Mouse (Mus musculus) v-Abl transformed pro-B cells (cell line): Measurements from ENCODE around the gene Gm28043.

Experiments used
- in situ Hi-C, 2 experiments: fragments of 400-800 bp; cut with MboI; formaldehyde crosslinking; loops; one replicate each; pipeline ENCODE4 v1.15.1; 2025; ENCODE audit not compliant: unreplicated experiment in 2 of 2

Gene Gm28043

GRCm38 (mm10) chr17:29673325-29673724 lies 58.6 kb downstream of the Gm28043 start:
- in situ Hi-C loops = no loop called here

GRCm38 (mm10) chr17:29678526-29678925 lies 63.9 kb downstream of the Gm28043 start:
- in situ Hi-C loops = no loop called here

DNA sequence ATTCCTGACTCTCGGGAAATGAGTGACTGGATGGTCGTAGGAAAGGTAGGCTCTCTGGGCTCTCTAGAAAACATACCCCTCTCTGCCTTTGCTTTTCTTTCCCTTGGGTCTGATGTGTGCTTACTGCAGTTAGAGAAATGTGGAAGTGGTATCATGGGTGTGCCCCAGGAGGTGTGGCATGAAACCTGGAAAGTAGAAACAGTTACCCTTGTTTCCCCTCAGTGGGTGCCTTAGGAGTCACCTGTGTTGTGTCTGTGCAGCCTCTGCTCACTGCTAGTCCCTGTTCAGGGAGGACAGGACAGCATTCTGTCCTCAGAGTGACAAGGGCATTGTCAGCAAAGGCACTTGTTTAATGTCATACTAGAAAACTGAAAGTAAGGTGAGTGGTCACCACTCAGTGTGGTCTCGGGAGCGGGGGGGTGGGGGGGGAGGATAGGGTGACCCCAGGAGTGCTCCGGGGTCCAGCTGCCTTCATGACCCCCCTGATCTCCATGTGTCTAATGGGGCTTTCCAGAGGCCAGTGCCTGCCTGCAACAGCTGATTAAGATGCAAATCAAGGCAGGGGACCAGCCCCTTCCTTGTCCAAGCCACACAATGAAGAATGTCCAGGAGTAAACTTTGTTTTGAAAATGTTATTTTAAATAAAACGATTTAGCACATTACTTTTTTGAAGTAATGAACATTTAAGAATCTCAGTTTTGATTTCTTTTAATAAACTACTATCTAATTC lies 64.5 kb downstream of the Gm28043 start:
- in situ Hi-C loops = no loop called here

DNA sequence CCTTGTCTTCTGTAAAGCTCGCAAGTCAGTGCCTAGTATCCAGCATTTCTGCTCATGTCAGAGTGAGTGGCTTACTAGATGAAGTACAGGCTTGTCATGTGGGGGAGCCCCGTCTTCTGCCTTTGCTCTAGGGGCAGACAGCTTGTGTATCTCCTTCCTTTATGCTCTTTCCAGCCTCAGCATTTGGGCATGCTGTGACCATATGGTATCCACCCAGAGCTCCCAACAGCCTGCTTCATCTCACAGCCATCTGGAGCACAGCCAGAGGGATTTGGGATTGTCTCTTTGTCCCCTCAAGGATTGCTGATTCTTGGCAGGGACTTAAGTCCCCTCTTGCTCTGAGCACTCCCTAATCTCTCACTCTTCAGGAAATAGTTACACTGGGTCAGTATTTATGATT lies 65.5 kb downstream of the Gm28043 start:
- in situ Hi-C loops = no loop called here

DNA sequence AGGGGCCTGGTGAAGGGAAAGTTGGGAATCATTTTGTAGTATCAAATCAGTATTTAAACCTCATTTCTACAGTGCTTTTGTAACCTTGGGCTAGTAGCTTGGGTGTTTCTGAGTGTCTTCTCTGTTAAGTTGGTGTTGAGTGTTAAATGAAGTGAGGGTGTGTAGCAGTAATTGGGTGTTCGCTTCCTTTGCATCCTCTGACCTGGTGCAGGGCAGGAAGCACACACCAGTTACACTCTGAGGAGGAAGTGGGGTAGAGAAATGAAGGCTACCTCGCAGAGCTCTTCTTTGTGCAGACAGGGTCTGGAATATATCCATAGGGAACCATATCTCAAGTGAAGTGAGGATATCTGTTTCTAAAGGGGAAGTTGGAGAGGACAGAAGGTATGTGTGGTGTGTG lies 66.2 kb downstream of the Gm28043 start:
- in situ Hi-C loops = no loop called here

DNA sequence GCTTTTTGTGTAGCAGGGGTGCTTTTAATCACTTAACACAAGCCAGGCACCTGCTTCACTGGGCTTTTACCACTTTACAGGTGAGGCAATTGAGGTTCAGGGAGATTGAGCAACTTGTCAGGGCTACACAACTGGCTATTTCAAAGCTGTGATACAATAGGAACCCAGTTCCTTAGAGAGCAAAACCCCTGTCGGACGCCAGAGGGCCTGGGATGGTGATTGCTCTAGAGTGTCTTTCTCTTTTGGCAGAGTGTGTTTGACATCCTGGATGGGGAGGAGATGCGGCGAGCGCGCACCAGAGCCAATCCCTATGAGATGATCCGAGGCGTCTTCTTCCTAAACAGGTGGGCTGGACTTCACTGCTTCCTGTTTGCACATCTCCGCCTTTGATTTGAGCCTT lies 67.0 kb downstream of the Gm28043 start:
- in situ Hi-C loops = no loop called here

DNA sequence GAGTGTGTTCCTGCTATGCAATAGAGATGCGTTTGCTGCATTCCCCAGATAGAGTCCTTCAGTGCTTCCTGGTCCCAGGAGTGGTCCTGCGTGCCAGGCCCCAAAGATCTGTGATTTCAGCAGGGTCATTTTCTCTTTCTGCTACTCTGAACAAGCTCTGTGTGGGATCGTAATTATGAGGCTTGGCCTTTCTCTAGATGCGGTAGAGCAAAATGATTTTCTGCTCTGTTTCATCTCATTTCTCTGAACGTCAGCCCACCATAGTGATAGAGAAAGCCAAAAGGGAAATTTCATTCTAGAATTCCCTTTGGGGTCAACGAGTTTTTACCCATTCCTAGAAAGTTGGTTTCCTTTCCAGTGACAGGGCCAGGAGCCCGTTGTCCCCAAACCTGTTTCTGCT lies 67.6 kb downstream of the Gm28043 start:
- in situ Hi-C loops = no loop called here

DNA sequence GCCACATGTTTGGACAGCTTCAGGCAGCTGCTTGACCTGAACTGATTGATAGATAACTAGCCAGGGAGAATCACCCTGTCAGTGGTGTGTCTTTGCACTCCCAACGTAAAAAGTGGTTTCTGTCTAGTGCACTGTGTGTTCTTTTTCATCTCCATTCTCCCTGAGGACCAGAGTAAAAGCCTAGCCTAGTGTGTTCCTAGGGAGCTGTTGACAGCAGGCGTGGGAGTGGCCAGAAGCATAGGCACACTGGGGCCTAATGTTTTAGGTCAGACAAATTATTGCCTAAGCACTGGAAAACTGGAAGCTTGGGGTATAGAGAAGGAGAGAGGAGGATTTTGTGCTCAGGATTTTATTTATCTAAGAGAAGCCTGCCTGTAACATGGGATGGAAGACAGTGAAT lies 68.5 kb downstream of the Gm28043 start:
- in situ Hi-C loops = no loop called here

GRCm38 (mm10) chr17:29684275-29684674 lies 69.6 kb downstream of the Gm28043 start:
- in situ Hi-C loops = no loop called here

DNA sequence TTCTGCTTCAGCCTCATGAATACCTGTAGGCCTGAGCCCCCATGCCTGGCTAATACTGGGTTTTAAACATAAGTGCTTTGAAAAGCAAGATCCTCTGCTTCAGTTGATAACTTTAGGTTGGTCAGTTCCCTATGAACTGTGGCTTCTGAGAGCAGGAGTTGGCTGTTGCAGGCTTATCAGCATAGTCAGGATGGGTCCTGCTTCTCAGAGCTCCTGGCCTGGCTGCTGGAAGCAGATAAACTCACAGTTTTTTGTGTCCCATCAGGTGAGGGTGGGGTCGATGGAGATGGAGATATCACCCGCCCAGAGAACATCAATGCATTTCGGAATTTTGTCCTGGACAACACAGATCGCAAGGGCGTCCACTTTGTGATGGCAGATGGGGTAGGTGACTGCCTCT lies 72.1 kb downstream of the Gm28043 start:
- in situ Hi-C loops = no loop called here

DNA sequence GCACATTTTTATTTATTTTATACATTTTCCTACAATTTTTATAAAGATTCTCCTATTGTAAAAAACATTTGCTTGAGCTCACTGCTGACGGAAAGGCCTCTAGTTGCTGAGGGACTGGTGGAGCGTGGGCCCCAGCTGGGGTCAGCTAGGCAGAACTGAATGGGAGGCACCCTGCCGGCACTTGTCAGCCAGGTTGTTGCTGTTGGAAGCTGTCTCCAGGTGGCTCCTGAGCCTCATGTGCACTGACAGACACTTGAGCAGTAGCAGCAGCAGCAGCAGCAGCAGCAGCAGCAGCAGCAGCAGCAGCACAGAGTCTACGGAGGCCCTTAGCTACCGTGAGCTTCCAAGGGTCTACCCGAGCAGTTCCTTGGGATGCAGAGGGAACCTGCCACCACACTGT lies 72.7 kb downstream of the Gm28043 start:
- in situ Hi-C loops = no loop called here

- in situ Hi-C loops = no loop called here
Measured at GRCm38 (mm10) chr17:29688610-29689009, 73.9 kb downstream of the Gm28043 start.

- in situ Hi-C loops = no loop called here
Measured at GRCm38 (mm10) chr17:29690257-29690656, 75.6 kb downstream of the Gm28043 start.

DNA sequence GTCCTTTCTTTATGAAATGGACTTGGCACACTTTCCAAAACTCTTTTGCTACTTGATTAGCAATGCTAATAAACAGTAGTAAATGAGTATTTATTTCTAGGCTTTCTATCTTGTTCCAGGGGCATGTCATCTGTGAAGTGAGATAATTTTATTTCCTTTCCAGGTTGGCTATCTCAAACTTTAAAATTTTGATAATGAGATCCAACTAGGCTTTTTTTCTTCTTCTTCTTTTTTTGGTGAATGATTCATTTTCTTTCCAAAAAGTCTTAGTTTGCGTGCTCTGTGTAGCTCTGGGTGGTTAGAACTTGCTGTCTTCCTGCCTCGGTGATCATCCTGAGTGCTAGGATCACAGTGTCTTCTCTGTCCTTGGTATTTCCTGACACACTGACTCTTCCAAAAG lies 78.2 kb downstream of the Gm28043 start:
- in situ Hi-C loops = no loop called here

GRCm38 (mm10) chr17:29693571-29693970 lies 78.9 kb downstream of the Gm28043 start:
- in situ Hi-C loops = no loop called here

DNA sequence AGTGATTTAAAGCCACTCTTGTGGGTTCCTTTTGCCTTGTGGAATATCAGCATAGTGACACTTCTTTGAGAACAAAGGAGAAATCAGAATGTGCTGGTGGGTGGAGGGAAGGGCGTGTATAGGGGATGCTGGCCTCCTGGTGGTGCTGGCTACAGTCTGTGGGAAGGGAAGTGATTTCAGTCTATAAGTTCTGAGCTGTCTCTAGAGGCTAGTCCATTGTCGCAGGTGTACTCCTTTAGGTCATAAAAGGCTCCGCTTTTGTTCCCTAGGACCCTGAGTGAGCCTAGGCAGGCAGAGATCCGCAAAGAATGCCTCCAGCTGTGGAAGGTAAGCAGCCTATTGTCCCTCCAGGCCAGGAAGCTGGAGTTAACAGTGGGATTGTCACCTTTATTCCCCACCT lies 79.8 kb downstream of the Gm28043 start:
- in situ Hi-C loops = no loop called here

GRCm38 (mm10) chr17:29696940-29697339 lies 82.3 kb downstream of the Gm28043 start:
- in situ Hi-C loops = no loop called here

GRCm38 (mm10) chr17:29698421-29698820 lies 83.7 kb downstream of the Gm28043 start:
- in situ Hi-C loops = no loop called here

DNA sequence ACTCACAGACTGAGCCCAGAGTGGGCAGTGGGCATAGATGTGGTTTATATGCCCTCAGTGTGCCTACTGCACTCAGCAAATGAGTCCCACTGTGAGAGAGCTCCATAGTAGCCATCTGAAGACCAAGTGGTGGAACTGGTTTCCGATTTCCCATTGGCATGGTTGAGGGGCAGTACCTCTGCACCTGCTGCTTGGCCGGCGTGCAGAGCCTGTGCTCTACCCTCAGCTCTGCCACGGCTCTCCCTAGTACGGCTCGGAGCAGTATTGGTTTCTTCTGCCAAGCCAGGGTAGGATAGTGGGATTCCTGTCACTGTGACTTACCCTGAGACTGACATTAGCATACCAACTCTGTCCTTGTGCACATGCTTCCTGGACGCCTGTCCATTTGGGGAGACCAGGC lies 85.9 kb downstream of the Gm28043 start:
- in situ Hi-C loops = loop anchor here in 1 of 2 experiments (5.0 kb wide), 1 partner anchor 182 kb away; no protein-coding TSS in a partner anchor

DNA sequence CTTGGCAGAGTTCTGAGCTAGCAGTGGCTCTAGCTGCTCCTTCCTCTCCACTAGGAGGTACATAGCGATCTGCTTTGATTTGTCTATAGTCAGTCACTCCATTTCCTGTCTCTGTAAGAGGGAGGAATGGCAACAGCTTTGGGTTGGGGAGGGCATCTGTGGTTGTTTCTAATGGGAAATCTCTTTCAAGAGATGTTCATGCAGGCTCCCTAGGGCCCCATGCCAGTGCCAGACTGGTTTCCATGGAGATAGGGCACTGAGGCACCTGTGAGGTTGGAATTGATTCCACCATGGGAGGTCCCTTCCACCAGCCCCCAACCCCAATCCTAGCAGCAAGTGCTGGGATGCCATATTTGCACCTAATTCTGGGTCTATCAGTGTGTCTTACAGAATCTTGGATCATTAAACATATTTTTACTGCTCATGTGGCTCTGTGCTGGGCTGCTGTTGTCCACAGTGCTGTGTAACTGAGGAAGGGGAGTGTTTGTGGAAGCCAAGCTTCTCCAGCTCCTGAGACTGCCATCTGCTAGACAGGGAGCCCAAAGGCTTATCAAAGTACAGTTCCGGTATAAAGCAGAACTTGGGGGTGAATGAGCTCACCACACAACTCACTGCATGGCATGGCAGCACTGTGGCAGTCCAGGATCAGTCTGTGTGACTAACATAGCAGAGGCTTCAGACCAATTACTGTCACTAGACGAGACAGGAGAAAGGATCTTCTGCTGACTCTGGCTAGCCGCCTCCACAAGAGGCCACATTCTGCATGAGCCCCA lies 88.4 kb downstream of the Gm28043 start:
- in situ Hi-C loops = loop anchor here in 1 of 2 experiments (5.0 kb wide), 1 partner anchor 179 kb away; no protein-coding TSS in a partner anchor

- in situ Hi-C loops = loop anchor here (5.0 kb wide), 1 partner anchor 178 kb away; no protein-coding TSS in a partner anchor
Measured at GRCm38 (mm10) chr17:29704781-29705180, 90.1 kb downstream of the Gm28043 start.

- in situ Hi-C loops = loop anchor here in 1 of 2 experiments (5.0 kb wide), 1 partner anchor 176 kb away; no protein-coding TSS in a partner anchor
Measured at GRCm38 (mm10) chr17:29705881-29706280, 91.2 kb downstream of the Gm28043 start.
